Mouse (Mus musculus): ENCODE data around the gene Pitx2.

The Pitx2 gene

DNA sequence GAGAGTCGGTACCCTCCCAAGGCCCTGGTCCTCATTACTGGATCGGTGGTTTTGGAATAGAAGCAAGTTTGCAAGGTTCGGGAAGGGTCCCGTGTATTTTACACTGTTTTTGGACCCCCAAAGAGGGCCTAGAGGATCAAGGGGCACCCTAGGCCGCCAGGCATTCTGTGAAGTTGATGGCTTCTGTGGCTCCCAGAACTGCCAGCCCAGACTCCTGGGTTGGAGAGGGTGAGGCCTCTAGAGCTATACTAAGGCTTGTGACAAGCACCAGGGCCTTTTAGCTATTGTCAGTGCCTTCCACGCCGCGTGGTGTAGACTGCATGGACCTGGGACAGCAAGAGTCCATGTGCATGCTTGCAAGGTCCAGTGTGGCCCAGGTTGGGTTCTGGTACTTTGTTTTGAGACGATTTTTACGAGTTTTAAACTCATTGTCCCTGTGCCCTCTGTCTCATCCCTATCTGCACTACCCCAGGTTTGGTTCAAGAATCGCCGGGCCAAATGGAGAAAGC is 18.2 kb downstream of the Pitx2 start:
- DNase-seq, result no peak

DNA sequence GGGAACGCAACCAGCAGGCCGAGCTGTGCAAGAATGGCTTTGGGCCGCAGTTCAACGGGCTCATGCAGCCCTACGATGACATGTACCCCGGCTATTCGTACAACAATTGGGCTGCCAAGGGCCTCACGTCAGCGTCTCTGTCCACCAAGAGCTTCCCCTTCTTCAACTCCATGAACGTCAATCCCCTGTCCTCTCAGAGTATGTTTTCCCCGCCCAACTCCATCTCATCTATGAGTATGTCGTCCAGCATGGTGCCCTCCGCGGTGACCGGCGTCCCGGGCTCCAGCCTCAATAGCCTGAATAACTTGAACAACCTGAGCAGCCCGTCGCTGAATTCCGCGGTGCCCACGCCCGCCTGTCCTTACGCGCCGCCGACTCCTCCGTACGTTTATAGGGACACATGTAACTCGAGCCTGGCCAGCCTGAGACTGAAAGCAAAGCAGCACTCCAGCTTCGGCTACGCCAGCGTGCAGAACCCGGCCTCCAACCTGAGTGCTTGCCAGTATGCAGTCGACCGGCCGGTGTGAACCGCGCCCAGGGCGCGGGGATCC is 18.8 kb downstream of the Pitx2 start:
- DNase-seq, result no peak

DNA sequence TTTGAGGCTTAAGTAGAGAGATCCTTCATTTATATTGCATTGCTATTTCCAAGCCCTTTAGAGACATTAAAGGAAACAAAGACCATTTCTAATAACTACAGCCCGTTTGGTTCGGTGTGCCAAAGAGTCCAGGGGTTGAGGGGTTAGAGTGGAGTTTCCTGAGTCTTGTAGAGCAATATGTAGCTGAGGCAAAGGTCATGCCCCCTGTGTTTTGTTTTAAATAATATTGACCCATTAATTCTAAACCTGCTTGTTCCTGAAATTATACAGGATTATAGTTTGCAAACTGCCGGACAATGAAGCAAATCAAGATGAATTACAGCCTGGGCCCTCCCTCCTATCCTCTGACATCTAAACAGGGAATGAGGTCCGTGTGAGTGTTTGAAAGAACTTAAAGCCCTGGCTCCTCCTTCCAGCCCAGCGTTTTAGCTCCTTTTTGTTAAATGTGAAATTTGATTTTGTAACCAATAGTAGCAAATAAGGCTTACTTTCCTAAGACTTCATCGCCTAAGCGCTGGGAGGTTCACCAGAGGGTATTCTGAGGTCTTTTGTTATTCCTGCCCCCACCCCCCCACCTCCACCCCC is 20.5 kb downstream of the Pitx2 start:
- DNase-seq, result no peak

DNA sequence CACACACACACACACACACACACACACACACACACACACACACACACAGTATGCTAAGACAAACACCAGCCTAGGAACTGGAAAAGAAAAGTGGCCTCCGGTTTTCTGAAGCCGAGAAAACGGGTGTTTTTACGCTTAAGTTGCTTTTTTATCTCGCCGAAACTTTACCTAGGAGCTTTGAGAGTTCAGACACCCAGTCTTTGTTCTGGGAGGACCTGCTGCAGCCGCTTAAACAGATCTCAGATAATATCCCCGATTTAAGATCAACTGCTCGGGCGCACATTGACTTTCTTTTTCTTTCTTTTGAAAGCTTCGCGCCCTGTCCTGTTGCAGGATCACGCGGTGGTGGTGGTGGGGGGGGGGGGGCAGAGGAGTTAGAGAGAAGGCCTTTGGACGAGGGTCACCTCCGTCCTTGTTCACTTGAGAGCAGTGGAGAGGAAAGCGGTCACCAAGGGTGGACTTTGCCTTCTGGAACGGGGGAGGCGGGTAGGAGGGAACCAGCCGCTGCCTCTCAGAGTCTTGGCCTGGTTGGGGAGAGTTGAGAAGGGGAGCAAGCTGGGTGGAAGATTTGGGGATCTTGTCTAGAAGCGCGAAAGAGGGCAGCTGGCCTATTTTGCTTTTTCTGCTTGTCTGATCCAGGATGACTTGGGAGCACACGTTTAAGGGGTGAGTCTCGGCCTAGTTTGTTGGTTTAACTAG is 21.2 kb downstream of the Pitx2 start:
- no peak for DNase-seq

DNA sequence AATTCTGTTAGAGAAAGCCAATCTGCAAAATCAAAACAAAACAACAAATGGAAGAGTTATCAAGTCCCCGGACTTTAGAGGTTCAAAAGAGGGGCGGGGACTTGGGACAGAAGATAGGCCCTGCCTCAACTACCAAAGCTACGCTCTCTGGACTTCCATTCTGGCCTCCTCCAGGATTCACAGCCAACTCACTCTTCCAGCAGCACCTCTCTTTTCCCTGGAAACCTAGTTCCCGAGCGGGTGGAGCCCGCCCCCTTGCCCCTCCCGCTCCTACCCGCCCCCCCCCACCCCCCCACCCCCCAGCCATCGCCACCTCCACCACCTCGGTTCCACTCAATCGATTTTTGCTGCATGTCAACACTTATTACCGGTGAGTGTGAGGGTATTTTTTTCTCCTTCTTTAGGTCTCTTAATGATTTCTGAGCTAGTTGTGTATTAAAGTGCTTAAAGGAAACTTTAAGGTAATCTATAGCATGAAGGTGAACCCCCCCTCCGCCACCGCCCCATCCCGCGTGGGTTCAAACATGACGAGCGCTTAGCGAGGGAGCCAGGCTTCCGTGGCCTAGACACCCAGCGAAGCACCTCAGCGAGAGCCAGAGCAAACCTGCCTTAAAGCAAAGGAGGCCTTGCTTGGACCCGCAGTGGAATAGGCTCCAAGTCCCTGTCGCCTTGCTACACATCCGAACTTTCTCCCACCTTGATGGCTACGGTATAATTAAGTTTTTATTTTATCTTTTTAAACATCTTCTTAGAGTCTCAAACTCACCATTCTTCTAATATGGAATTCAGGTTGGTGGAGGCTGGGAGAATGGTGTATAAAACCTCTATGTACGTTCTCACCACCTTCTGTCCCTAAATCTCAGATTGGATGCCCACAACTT is 21.9 kb downstream of the Pitx2 start:
- DNase-seq, result no peak

DNA sequence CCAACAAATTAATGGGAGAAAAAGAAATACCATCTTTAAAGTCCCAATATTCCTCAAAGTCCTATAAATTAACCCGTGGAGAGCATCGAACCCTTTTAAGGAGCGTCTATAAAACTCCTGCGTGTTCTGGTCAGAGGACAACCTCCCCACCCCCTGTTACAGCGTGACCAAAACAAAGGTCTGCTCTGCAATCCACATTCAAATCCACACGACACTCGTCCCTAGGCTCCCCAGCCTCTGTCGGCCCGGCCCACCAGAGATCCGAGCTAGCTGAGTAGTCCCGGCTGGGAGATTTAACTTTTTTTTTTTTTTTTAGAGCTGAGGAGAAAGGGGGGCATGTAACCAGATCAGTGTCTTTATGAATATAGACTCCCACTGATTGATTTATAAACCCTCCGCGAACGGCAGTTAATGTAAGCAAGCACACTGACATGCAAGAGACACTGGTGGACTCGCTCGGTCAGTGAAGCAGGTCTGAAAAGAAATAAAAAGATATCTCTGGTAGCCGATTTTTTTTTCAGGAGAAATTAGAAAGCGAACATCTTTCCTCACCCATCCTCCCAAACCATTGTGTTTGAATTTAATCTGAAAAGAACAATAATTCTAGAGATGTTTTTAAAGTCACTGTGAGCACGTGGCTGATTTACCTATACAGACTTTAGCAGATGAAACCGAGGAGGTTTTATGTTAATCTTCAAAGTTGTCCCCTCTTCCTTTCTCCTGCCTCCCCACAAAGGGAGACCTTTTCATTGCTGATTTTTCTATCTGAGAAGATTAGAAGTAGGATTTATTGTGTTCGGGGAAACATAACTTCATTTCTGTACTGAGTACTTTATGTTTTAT is 23.0 kb downstream of the Pitx2 start:
- no peak for DNase-seq

DNA sequence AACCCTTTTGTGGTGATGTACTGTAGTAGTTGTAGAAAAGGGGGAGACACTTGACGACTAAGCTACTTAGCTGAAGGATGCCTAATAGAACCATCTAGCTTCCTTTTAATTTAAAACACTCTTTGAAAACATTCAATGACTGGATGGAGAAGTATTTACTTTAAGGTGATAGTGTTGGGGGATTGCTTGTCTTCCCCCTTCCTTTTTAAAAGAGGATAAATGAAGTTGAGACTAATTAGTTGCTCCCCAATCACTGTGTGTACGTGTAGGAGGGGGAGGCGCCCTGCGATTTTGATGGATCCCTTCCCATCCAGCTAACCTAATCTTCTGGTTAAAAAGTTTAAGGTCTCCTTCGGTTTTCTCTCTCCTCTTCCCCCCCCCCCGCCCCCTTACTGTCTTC is 23.7 kb downstream of the Pitx2 start:
- no peak for DNase-seq

DNA sequence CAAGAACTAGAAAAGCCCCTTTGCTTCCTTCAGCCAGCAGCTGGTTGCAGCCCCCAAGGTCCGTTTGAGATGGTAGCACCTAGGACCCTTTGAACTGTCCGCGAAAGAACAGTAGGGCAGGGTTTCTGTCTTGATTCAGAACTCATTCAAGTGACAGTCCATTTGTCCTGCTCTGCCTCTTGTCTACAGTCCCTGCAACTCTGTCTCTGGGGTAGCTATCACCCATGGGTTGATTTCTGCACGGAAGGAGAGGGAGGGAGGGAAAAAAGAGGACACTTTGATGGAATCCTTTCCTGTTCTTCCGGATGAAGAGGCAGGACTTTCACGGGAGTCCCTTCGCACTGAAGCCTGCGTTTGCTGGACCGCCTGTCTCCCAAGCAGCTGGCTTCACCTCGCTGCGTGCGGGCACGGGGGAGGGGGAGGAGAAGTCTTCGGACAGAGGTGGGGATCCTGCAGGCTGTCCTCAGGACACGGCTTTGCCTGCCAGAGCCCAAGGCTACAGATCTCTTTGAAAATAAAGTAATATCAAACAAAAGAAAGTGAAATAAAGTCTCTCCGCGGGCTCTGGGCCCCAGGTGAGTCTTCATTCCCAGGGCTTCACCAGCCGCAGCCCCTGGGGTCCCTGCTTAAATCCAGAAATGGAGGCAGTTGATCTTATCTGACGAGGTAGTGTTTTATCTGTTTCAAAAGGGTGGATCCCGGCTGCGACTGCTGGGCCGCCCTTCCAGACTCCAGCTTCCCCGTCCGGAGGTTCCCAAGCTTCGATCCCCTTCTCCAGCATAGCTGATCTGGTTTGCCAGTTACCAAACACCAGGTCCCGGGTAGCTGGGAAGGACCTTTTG is 24.5 kb downstream of the Pitx2 start:
- no peak for DNase-seq

DNA sequence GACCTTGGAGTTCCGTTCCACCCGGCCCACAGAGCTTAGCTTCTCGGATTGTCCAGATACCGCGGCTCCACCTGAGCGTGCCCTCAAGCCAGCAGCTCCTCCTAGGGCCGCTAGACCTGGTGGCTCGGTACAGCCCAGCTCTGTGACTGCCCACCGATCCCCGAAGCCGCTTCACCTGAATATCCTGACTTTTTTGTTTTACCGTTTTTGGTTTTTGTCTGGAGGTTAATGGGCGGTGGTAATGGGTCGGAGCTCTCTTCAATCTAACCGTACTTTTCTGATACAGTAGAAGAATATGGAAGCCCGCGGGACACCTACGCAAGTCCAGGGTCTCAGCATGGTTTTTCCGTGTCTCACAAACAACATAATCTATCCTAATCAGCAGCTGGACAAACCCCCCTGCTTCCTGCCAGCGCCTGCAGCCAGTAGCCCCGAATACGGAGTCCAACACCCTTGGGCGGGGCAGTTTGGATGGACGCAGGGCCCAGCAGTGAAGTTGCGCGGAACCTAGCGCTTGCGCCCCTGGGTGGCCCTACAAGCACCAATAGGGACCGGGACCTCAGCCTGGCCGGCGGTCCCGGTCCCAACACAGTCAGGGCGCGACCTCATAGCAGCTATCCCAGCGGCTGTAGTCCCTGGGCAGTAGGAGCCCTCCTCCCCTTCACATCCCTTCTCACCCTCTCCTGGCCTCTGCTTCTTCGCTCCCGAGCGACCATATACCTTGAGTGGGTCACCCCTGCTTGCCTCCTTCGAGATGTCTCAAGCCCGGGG is 25.3 kb downstream of the Pitx2 start:
- DNase-seq, result no peak

DNA sequence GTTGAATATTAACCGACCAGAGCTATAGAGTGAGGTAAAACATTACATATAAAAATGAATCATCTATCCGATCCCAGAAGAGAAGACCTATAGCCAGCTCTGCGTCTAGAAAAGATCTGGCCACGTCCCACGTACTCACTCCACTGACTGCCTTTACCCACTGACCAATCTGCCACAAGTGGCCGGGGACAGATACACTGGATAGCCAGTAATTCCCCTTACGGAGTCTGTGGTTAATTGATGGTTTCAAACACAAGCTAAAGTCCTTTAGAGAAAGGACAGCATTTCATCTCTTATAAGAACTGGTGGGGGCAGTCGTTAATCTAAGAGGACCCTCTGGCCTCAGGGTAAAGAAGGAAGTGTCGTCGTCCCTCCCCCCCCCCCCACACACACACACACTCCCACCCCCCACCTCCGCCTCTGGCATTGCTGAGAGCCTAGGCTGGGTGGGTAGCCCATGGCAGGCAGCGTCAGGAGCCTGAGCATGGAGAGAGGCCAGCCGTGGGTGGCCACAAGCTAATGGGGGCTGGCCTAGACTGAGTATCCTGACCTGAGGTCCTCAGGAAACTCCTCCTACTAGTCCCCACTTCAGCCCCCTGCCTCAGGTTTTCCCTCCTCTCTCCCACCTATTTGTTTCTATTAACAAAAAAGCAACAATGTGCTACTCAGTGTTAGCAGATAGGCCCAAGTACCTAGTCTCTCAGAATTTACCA is 26.1 kb downstream of the Pitx2 start:
- no peak for DNase-seq

DNA sequence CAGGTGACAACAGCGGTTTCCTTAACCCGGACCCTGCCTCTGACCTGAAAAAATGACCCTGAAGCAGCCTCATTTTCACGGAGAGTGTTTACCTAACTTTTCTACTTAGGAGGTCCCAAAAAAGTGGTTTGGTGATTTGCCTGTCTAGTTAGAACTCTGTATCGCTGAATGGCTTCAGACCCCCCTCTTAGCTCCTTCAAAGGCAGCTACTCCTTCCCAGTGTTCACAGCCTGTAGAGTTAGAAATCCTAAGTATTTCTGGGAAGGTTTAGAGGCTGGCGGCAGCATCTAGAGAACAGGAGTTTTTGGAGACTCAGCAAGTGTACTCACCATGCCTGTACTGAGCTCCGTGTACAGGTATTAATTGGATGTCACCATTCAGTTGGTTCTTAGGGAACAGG is 27.0 kb downstream of the Pitx2 start:
- DNase-seq, result no peak

DNA sequence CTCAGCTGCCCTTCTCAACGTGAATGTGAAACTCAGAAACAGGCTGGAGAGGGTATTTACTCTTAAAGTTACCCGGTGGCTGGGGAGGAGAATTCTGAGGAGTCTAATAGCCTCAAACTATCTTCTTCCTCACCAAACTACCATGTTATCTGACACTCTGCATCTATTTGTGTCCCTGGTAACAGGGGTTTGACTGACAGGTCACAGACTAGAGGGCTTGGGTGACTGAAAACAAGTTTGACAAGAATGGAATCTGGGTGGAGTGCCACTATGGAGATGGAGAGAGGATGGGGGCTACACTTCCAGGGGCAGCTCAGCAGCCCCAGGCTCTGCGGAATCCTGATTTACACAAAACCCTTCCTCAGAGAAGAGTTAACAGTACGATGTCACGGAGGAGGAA is 27.7 kb downstream of the Pitx2 start:
- no peak for DNase-seq

DNA sequence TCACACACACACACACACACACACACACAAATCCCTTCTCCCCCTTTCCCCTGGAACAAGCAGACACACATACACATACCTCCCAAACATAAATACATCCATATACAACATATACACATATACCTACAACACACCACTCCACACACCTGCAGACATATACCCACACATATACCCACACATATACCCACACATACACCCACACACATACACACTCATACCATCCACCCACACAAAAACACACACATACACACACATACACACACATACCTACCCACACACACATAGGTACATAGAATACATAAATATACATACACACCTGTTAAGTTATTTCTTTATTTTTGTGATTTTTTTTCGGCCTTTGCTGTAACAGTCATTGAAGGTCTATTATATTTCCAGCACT is 38.3 kb downstream of the Pitx2 start:
- DNase-seq, result no peak

DNA sequence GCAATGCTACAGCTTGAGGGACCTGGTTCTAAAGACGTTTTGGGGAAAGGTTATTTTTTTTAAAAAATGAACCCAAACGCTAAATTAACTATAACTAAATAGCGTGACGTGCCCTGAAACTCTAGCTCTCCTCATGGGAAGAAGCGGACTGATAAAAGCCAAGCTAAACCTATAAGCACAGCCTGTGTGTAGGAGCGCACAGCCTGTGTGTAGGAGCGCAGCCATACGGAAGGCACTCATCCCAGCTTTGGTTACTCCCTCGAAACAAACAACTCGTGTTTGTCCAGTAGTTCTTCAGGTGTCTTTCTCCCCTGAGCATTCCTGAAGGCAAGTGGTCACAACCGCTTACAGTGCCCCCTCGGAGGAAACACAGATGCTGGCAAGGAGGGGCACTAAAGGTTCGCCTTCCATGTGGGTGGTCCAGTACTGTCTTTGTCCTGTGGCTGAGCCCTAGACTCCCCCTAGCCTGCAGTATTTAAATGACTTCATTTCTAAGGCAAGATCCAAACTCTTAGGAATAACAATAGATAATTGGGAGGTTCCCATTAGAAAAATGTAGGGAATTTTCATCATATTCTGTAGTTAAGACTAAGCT is 39.1 kb downstream of the Pitx2 start:
- no peak for DNase-seq

DNA sequence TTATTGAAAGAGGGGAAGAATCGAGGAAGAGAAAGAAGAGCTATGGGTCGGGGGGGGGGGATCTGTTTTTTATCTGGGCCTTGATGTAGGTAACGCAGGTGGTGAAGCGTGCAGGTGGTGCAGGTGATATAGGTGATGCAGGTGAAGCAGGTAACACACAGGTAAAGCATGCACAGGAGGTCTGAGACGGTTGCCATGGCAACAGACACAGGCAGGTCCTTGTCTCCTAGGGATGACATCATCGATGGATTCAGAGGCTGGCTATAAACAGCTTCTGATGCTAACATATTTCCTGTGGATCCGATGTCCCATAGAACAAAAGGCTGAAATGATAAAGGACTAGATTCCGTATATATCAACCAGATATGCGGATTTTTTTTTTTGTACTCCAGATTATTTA is 51.3 kb downstream of the Pitx2 start:
- DNase-seq, result no peak

DNA sequence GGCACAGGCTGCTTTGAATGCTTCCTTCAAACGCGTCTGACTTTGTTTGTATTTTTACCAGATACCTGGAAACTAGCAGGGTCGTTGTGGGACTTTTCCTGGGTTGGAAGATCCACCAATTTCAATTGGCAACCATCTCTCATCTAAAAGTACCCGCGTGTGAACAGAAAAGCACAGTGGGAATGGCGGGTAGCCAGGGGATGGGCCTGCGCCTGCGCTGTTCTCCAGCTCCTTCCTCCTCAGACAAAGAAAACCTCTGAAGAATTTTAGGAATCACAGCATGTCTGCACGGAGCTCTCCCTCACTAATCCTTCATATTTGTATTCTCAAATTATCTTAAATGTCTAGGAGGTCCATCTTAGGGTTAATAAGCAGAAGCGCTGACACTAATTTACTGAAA is 54.6 kb downstream of the Pitx2 start:
- DNase-seq, result no peak

DNA sequence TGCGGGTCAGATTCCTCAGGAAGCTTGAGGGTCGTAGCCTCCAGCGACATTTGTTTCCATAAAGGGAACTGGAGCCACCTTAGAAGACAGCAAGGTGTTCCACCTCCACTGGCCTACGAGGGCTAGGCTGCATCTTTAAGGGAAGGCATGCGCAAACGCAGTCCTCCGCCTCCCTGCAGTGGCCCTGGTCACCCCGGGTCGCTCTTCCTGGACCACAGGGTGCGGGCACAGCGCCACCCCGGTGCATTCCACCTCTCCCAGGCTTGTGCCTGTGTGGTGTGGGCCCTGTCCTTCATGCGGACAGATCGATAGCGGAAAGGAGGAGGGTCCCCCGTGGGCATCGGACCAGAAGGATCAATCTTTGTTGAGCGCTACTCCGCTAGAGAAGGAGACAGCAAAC is 56.6 kb downstream of the Pitx2 start:
- DNase-seq, result no peak

DNA sequence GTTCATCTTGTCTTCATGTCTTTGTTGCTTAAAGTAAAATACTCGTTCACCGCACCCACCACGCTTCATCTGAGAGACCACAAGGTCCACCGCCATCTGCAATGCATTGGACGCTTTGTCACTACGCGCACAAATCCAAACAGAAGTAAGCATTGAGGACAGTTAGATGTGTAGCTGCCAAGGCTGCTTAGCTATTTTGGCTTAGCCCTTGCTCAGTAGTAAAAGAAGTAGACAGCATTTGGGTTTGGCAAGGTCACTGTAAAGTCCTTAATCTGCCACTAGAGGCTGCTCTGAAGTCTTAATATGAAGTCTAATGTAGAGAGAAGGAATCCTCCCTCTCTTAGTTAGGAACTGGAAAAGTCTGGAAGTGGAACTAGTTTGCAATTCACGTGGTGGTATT is 57.1 kb downstream of the Pitx2 start:
- DNase-seq, result no peak

DNA sequence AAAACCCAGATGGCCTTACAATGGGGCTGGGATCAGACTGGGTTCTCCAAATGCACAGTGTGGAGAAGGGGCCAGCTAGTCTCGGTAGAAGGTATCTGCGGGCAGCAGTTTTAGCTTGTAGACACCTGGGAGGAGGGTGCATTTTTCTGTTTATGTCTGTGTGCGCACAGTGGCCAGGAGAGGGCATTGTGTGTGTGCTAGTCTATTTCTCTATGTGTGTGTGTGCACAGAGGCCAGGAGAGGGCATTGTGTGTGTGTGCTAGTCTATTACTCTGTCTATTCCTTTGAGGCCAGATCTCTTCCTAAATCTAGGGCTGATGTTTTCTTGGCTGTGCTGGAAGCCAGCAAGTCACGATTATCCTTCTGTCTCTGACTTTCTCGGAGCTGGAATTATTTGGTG is 58.8 kb downstream of the Pitx2 start:
- no peak for DNase-seq

Data from cerebellum, adult 11-12 months (tissue).